Mouse (Mus musculus) midbrain, embryonic 14.5 days (tissue): ENCODE measurements at regions not wholly inside any gene's neighbourhood (a gene's known extent, or its start where the extent isn't known, plus 50 kb on each side); places are given as distances from the start of the nearest gene placed in this dataset.

ENCODE experiments used
- ATAC-seq: fragments of 200-750 bp; cut with Nextera tagmentation; 2 replicates; pipeline ENCODE4 v1.8.0; 2017; ENCODE audit warnings: moderate number of reproducible peaks, moderate library complexity; ENCODE audit not compliant: low FRiP score, low TSS enrichment
- DNase-seq: peaks from one replicate; pipeline ENCODE4 v3.0.0-alpha.2; 2015
- H3K27ac ChIP-seq: fragments of 300-500 bp; sonication (generic); replicated peaks from 2 replicates; pipeline ENCODE4 v1.5.1; 2014; ENCODE audit warnings: mild to moderate bottlenecking, low read depth, low read length, moderate library complexity
- H3K27me3 ChIP-seq: fragments of 300-500 bp; sonication (generic); 2 replicates; pipeline ENCODE4 v1.6.1; 2014; ENCODE audit warnings: low read length, control low read depth, mixed read lengths; ENCODE audit not compliant: control insufficient read depth, insufficient read depth
- H3K36me3 ChIP-seq: fragments of 300-500 bp; sonication (generic); 2 replicates; pipeline ENCODE4 v1.6.1; 2014; ENCODE audit warnings: low read length, control low read depth; ENCODE audit not compliant: control insufficient read depth, insufficient read depth
- H3K4me1 ChIP-seq: fragments of 300-500 bp; sonication (generic); 2 replicates; pipeline ENCODE4 v1.6.1; 2014; ENCODE audit warnings: mild to moderate bottlenecking, antibody characterized with exemption, low read length, control low read depth; ENCODE audit not compliant: control insufficient read depth, insufficient read depth
- H3K4me2 ChIP-seq: fragments of 300-500 bp; sonication (generic); 2 replicates; pipeline ENCODE4 v1.6.1; 2014; ENCODE audit warnings: mild to moderate bottlenecking, low read length, moderate library complexity
- H3K4me3 ChIP-seq: fragments of 300-500 bp; sonication (generic); replicated peaks from 2 replicates; pipeline ENCODE4 v1.5.1; 2014; ENCODE audit warnings: low read depth, low read length
- H3K9ac ChIP-seq: fragments of 300-500 bp; sonication (generic); replicated peaks from 2 replicates; pipeline ENCODE4 v1.6.1; 2014; ENCODE audit warnings: mild to moderate bottlenecking, low read length, moderate library complexity
- H3K9me3 ChIP-seq: fragments of 300-500 bp; sonication (generic); 2 replicates; pipeline ENCODE4 v1.6.1; 2016; ENCODE audit warnings: low read length, control low read depth, mixed read lengths; ENCODE audit not compliant: control insufficient read depth
- WGBS: fragments of 180-500 bp; shearing (Covaris S2); extraction: QIAGEN DNeasy Blood & Tissue Kit; methylation state at CpG from one replicate; pipeline ENCODE4 v1.1.7; 2014; 5-methylcytosine and 5-hydroxymethylcytosine counted together

- 47% methylated on average over 3 of the region's 3 CpGs for WGBS
- Histone ChIP-seq H3K27me3 (no peaks in the 10 kb centered on the region), H3K9ac (no peak overlapping the region), H3K9me3 (no peaks in the 10 kb centered on the region), H3K4me1 (peaks cover 15% of the 10 kb centered on the region; the same call in 1 of the 2 replicates), H3K27ac (no peak overlapping the region), H3K4me2 (no peak overlapping the region), H3K36me3 (no peaks in the 10 kb centered on the region), H3K4me3 (no peak overlapping the region)
- ATAC-seq (no peak), DNase-seq (no peak)
Observed at GRCm38 (mm10) chr16:9284423-9284822, 454.5 kb downstream of the 1810013L24Rik start.

- no peaks in the 10 kb centered on the region for H3K9me3 ChIP-seq
- ATAC-seq, result no peak
- H3K27ac ChIP-seq, result no peak overlapping the region
- DNase-seq, result no peak
- H3K36me3 ChIP-seq, result no peaks in the 10 kb centered on the region
- H3K4me1 ChIP-seq, result 0 out of 2 replicates have a peak, but pooled peaks cover 9% of the 10 kb centered on the region
- H3K9ac ChIP-seq, result no peak overlapping the region
- H3K4me3 ChIP-seq, result no peak overlapping the region
- WGBS, result 94% methylated on average over 1 of the region's 1 CpGs
- no peak overlapping the region for H3K4me2 ChIP-seq
- H3K27me3 ChIP-seq, result no peaks in the 10 kb centered on the region
Observed at GRCm38 (mm10) chr16:9285921-9286320, 456.0 kb downstream of the 1810013L24Rik start.

GRCm38 (mm10) chr16:9287557-9287956 is 457.7 kb downstream of the 1810013L24Rik start:
- H3K36me3 ChIP-seq, result no peaks in the 10 kb centered on the region
- 87% methylated on average over 6 of the region's 6 CpGs for WGBS
- no peak for ATAC-seq

GRCm38 (mm10) chr16:9291356-9292020 is 461.6 kb downstream of the 1810013L24Rik start:
- no peak for DNase-seq
- no peaks in the 10 kb centered on the region for H3K4me1 ChIP-seq
- 57% methylated on average over 4 of the region's 4 CpGs for WGBS

More at GRCm38 (mm10) chr16:9287557-9287956, 457.7 kb downstream of the 1810013L24Rik start:
- no peak overlapping the region for H3K9ac ChIP-seq
- H3K9me3 ChIP-seq, result no peaks in the 10 kb centered on the region
- no peaks in the 10 kb centered on the region for H3K4me1 ChIP-seq
- H3K27ac ChIP-seq, result no peak overlapping the region
- H3K27me3 ChIP-seq, result no peaks in the 10 kb centered on the region
- H3K4me2 ChIP-seq, result no peak overlapping the region
- H3K4me3 ChIP-seq, result no peak overlapping the region
- no peak for DNase-seq

GRCm38 (mm10) chr16:9303134-9303533 is 473.2 kb downstream of the 1810013L24Rik start:
- 83% methylated on average over 4 of the region's 4 CpGs for WGBS
- ATAC-seq, result no peak
- Histone ChIP-seq H3K4me2 (no peak overlapping the region), H3K36me3 (no peaks in the 10 kb centered on the region), H3K9me3 (no peaks in the 10 kb centered on the region), H3K4me1 (no peaks in the 10 kb centered on the region), H3K4me3 (no peak overlapping the region), H3K27ac (no peak overlapping the region), H3K27me3 (no peaks in the 10 kb centered on the region), H3K9ac (no peak overlapping the region)
- no peak for DNase-seq

More at GRCm38 (mm10) chr16:9291356-9292020, 461.6 kb downstream of the 1810013L24Rik start:
- Histone ChIP-seq H3K27ac (no peak overlapping the region), H3K36me3 (no peaks in the 10 kb centered on the region), H3K4me2 (no peak overlapping the region), H3K27me3 (no peaks in the 10 kb centered on the region), H3K4me3 (no peak overlapping the region), H3K9ac (no peak overlapping the region), H3K9me3 (no peaks in the 10 kb centered on the region)
- ATAC-seq, result no peak

- Histone ChIP-seq H3K27me3 (no peaks in the 10 kb centered on the region), H3K9ac (no peak overlapping the region), H3K36me3 (no peaks in the 10 kb centered on the region), H3K4me3 (no peak overlapping the region), H3K9me3 (no peaks in the 10 kb centered on the region), H3K4me1 (no peaks in the 10 kb centered on the region), H3K4me2 (no peak overlapping the region), H3K27ac (no peak overlapping the region)
- ATAC-seq (no peak), DNase-seq (no peak)
- WGBS, result 97% methylated on average over 1 of the region's 1 CpGs
Observed at GRCm38 (mm10) chr16:9304079-9304478, 474.2 kb downstream of the 1810013L24Rik start.

- ATAC-seq, result no peak
- H3K9ac ChIP-seq, result no peak overlapping the region
- H3K27ac ChIP-seq, result no peak overlapping the region
- no peak overlapping the region for H3K4me2 ChIP-seq
- no peak for DNase-seq
- H3K4me1 ChIP-seq, result no peaks in the 10 kb centered on the region
- H3K4me3 ChIP-seq, result no peak overlapping the region
- H3K36me3 ChIP-seq, result no peaks in the 10 kb centered on the region
- no peaks in the 10 kb centered on the region for H3K27me3 ChIP-seq
- H3K9me3 ChIP-seq, result no peaks in the 10 kb centered on the region
- WGBS, result 39% methylated on average over 1 of the region's 1 CpGs
Observed at GRCm38 (mm10) chr16:9310744-9311143, 480.8 kb downstream of the 1810013L24Rik start.

GRCm38 (mm10) chr16:9335626-9336025 is 505.7 kb downstream of the 1810013L24Rik start:
- H3K27me3 ChIP-seq, result no peaks in the 10 kb centered on the region
- H3K27ac ChIP-seq, result no peak overlapping the region; the same call in 1 of the 2 replicates
- no peak overlapping the region for H3K4me2 ChIP-seq
- no peaks in the 10 kb centered on the region for H3K9me3 ChIP-seq
- no peaks in the 10 kb centered on the region for H3K36me3 ChIP-seq
- DNase-seq, result peak; percentile 14
- no peak for ATAC-seq
- H3K9ac ChIP-seq, result no peak overlapping the region
- 80% methylated on average over 1 of the region's 1 CpGs for WGBS
- no peak overlapping the region for H3K4me3 ChIP-seq
- H3K4me1 ChIP-seq, result 0 out of 2 replicates have a peak, but pooled peaks cover 4% of the 10 kb centered on the region

- DNase-seq (peak; percentile 40), ATAC-seq (no peak)
- Histone ChIP-seq H3K9ac (no peak overlapping the region), H3K27me3 (no peaks in the 10 kb centered on the region), H3K36me3 (no peaks in the 10 kb centered on the region), H3K9me3 (no peaks in the 10 kb centered on the region), H3K4me2 (no peak overlapping the region), H3K4me1 (0 out of 2 replicates have a peak, but pooled peaks cover 4% of the 10 kb centered on the region), H3K4me3 (no peak overlapping the region), H3K27ac (no peak overlapping the region)
- 49% methylated on average over 6 of the region's 6 CpGs for WGBS
Observed at GRCm38 (mm10) chr16:9336063-9336462, 506.2 kb downstream of the 1810013L24Rik start.
